Mouse (Mus musculus) CH12.LX (cell line): ENCODE data around the gene Golph3. TPM values are rescaled to one million over a fixed set of nuclear protein-coding genes. Genes with fewer than 3 reads are reported as not detected.

ENCODE experiments used
- DNase-seq: peaks from one replicate; pipeline ENCODE4 v3.0.0-alpha.2; 2013; ENCODE audit errors: extremely low read depth
- H3K27ac ChIP-seq: 2 replicates; pipeline ENCODE4 v1.5.1; 2012; ENCODE audit warnings: low read depth, mild to moderate bottlenecking, control low read depth, moderate library complexity; ENCODE audit not compliant: insufficient read depth
- H3K27me3 ChIP-seq: replicated peaks from 2 replicates; pipeline ENCODE3; 2012; ENCODE audit warnings: inconsistent platforms
- H3K36me3 ChIP-seq, 2 experiments: replicated peaks in 1 of 2; 2 replicates each; pipeline versions ENCODE3 to v1.6.1; 2012; ENCODE audit warnings: inconsistent platforms in 1 of 2, low read length in 1 of 2, mild to moderate bottlenecking in 1 of 2, mixed read lengths in 1 of 2, moderate library complexity in 1 of 2; ENCODE audit not compliant: control insufficient read depth in 1 of 2, insufficient read depth in 1 of 2
- H3K4me1 ChIP-seq, 2 experiments: 2 replicates each; pipeline ENCODE4 v1.6.1; 2012; ENCODE audit warnings: inconsistent platforms in 1 of 2, moderate library complexity in 1 of 2; ENCODE audit not compliant: insufficient read depth in 2 of 2, control insufficient read depth in 1 of 2
- H3K4me2 ChIP-seq: 2 replicates; pipeline ENCODE4 v1.6.1; 2012; ENCODE audit warnings: low read depth, mild to moderate bottlenecking, control low read depth; ENCODE audit not compliant: poor library complexity, insufficient read depth, severe bottlenecking
- H3K4me3 ChIP-seq, 3 experiments: fragments of 150-350 bp in 1 of 3; sonication (generic) in 1 of 3; replicated peaks in 1 of 3; 2 replicates each; pipeline versions ENCODE3 to v1.5.1; 2011 to 2012; ENCODE audit warnings: low read depth in 2 of 3, low read length in 2 of 3, mild to moderate bottlenecking in 2 of 3, moderate library complexity in 2 of 3, control low read depth in 1 of 3, improper control_type of control experiment in 1 of 3, inconsistent platforms in 1 of 3, mixed read lengths in 1 of 3; ENCODE audit not compliant: poor library complexity in 1 of 3
- H3K79me2 ChIP-seq: replicated peaks from 2 replicates; pipeline ENCODE4 v1.6.1; 2012; ENCODE audit warnings: mild to moderate bottlenecking, moderate library complexity; ENCODE audit not compliant: control insufficient read depth, poor library complexity, insufficient read depth, severe bottlenecking; ENCODE audit errors: extremely low read depth
- H3K9ac ChIP-seq: 2 replicates; pipeline ENCODE4 v1.6.1; 2012; ENCODE audit warnings: low read depth, mild to moderate bottlenecking, control low read depth, moderate library complexity; ENCODE audit not compliant: insufficient read depth
- H3K9me3 ChIP-seq: replicated peaks from 2 replicates; pipeline ENCODE3; 2012; ENCODE audit warnings: low read length, inconsistent platforms, mixed read lengths
- CTCF ChIP-seq, 2 experiments: IDR thresholded peaks in 1 of 2; conservative IDR thresholded peaks in 1 of 2; 2 replicates each; pipeline ENCODE4 v1.5.1; 2011 to 2012; ENCODE audit warnings: low read depth in 2 of 2, low read length in 2 of 2, improper control_type of control experiment in 1 of 2, inconsistent platforms in 1 of 2, mild to moderate bottlenecking in 1 of 2, moderate library complexity in 1 of 2
- E2F4 ChIP-seq: IDR thresholded peaks from 2 replicates; pipeline ENCODE4 v1.6.1; 2011; ENCODE audit warnings: low read depth, low read length, improper control_type of control experiment; ENCODE audit not compliant: insufficient replicate concordance
- EP300 ChIP-seq: IDR thresholded peaks from 2 replicates; pipeline ENCODE4 v1.6.1; 2011; ENCODE audit warnings: low read length, improper control_type of control experiment
- ETS1 ChIP-seq: conservative IDR thresholded peaks from 2 replicates; pipeline ENCODE4 v1.6.1; 2012; ENCODE audit warnings: low read depth, mild to moderate bottlenecking, inconsistent platforms, low read length, improper control_type of control experiment, moderate library complexity
- GABPA ChIP-seq: IDR thresholded peaks from 2 replicates; pipeline ENCODE4 v1.6.1; 2012; ENCODE audit warnings: low read depth, low read length, improper control_type of control experiment, inconsistent platforms; ENCODE audit not compliant: insufficient replicate concordance
- HCFC1 ChIP-seq: IDR thresholded peaks from 2 replicates; pipeline ENCODE4 v1.6.1; 2012; ENCODE audit warnings: low read depth, mild to moderate bottlenecking, inconsistent platforms, low read length, improper control_type of control experiment
- IRF4 ChIP-seq: IDR thresholded peaks from 2 replicates; pipeline ENCODE4 v1.6.1; 2014; ENCODE audit warnings: low read depth, mild to moderate bottlenecking, inconsistent platforms, low read length, improper control_type of control experiment
- MAFK ChIP-seq: IDR thresholded peaks from 2 replicates; pipeline ENCODE4 v1.6.1; 2011; ENCODE audit warnings: low read length, improper control_type of control experiment; ENCODE audit not compliant: insufficient replicate concordance
- MAZ ChIP-seq: IDR thresholded peaks from 2 replicates; pipeline ENCODE4 v1.6.1; 2012; ENCODE audit warnings: low read depth, mild to moderate bottlenecking, inconsistent platforms, low read length, improper control_type of control experiment, moderate library complexity
- MYC ChIP-seq: IDR thresholded peaks from 2 replicates; pipeline ENCODE4 v1.6.1; 2011; ENCODE audit warnings: low read depth, mild to moderate bottlenecking, improper control_type of control experiment, low read length
- POLR2A ChIP-seq: IDR thresholded peaks from 2 replicates; pipeline ENCODE4 v1.6.1; 2011; ENCODE audit warnings: low read depth, mild to moderate bottlenecking, improper control_type of control experiment, low read length
- RAD21 ChIP-seq: IDR thresholded peaks from 2 replicates; pipeline ENCODE4 v1.6.1; 2011; ENCODE audit warnings: low read depth, mild to moderate bottlenecking, low read length, improper control_type of control experiment, moderate library complexity
- RCOR1 ChIP-seq: conservative IDR thresholded peaks from 2 replicates; pipeline ENCODE4 v1.6.1; 2012; ENCODE audit warnings: low read depth, mild to moderate bottlenecking, inconsistent platforms, low read length, improper control_type of control experiment
- SIN3A ChIP-seq: IDR thresholded peaks from 2 replicates; pipeline ENCODE4 v1.6.1; 2012; ENCODE audit warnings: low read length, improper control_type of control experiment, inconsistent platforms
- TBP ChIP-seq: conservative IDR thresholded peaks from 2 replicates; pipeline ENCODE4 v1.6.1; 2011; ENCODE audit warnings: low read depth, low read length, improper control_type of control experiment
- TCF12 ChIP-seq: IDR thresholded peaks from 2 replicates; pipeline ENCODE4 v1.6.1; 2014; ENCODE audit warnings: low read depth, mild to moderate bottlenecking, inconsistent platforms, low read length, improper control_type of control experiment
- USF1 ChIP-seq: IDR thresholded peaks from 2 replicates; pipeline ENCODE4 v1.6.1; 2014; ENCODE audit warnings: low read depth, mild to moderate bottlenecking, inconsistent platforms, low read length, improper control_type of control experiment
- USF2 ChIP-seq: conservative IDR thresholded peaks from 2 replicates; pipeline ENCODE4 v1.6.1; 2011; ENCODE audit warnings: low read depth, low read length, improper control_type of control experiment
- ZKSCAN1 ChIP-seq: IDR thresholded peaks from 2 replicates; pipeline ENCODE4 v1.6.1; 2012; ENCODE audit warnings: low read depth, inconsistent platforms, low read length, improper control_type of control experiment, borderline replicate concordance
- ZNF384 ChIP-seq: IDR thresholded peaks from 2 replicates; pipeline ENCODE4 v1.6.1; 2012; ENCODE audit warnings: low read depth, low read length, improper control_type of control experiment, inconsistent platforms
- dilution Hi-C: fragments of 300-500 bp; cut with MboI; formaldehyde crosslinking; loops from 2 replicates; pipeline ENCODE4 v1.14.3; 2020; ENCODE audit warnings: low sequenced_read_pairs; ENCODE audit not compliant: extremely low pct_unique_long_range_greater_than_20kb, extremely low pct_ligation_motif_present
- in situ Hi-C: fragments of 300-500 bp; cut with MboI; formaldehyde crosslinking; loops from 3 replicates; pipeline ENCODE4 v1.14.3; 2019; ENCODE audit warnings: low sequenced_read_pairs, low pct_ligation_motif_present, low pct_unique_long_range_greater_than_20kb, mixed read lengths
- polyA plus RNA-seq: library from polyadenylated mRNA; unstranded; fragments of >175 nt; gene quantifications from 2 replicates; pipeline ENCODE4 v1.2.1, GENCODE M21; 2012; ENCODE audit warnings: low read depth; ENCODE audit not compliant: insufficient read length
- total RNA-seq, 2 experiments: library from RNA; depleted of rRNA; stranded (reverse); fragments of 300-350 nt in 1 of 2; fragments of >200 nt in 1 of 2; gene quantifications; 2 replicates each; pipeline ENCODE4 v1.2.3; 2012 to 2014

The Golph3 gene
- total and polyA plus RNA-seq, 3 experiments = 67.2 to 208 (median 97.2) TPM

DNA sequence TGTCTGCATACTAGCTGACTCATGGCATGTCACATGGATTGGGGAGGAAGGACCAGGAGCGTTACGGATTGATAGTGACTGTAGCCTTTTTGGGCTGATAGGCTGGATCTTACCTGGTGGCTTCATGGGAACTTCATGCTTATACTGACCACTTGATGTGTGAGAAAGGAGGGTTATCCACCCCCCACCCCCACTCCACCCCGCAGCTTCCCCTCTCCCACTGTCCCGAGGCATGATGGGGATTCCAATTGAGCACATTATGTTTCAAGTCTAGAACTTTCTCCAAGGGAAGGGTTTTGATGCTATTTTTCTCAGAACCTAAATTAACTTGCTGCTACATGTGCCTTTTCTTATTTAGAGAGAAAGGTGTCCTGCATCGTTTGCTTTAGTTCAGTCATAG lies 37.1 kb downstream of the Golph3 start:
- in situ Hi-C loops (no loop called here), dilution Hi-C loops (no loop called here)
- H3K36me3 ChIP-seq = peaks cover 19 to 69% of the 10 kb centered on the region in 2 experiments

DNA sequence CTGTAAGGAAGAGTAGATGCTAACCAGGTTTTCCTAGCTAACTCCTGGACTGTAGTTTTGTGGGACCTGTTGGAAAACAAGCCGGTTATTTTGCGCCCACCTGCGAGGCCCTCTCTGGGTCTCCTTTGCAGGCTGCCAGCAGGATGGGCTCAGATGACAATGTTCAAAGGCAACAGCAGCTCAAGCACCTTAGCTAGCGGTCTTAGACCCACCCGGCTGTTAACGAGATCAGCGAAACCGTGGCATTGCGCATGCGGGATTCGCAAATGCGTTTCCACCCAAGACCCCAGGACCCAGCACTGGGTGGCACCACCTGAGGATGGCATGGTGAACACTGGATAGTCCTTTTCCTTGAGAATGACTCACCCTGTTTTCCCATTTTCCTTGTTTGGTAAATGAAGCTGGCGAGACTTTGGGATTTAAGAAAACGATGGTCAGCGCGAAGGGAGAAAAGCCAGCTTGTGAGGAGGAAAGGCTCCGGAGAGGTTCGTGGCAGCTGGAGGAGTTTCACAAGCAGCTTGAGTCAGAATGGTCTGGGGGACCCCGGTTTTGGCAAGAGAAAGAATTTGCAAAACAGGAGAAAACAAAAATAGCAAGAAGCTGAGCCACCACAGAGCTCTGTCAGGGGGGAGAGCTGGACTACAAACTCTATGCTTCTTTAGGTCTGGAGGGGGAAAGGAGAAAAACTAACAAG lies 39.4 kb downstream of the Golph3 start:
- Histone ChIP-seq H3K9ac (no peak overlapping the region), H3K36me3 (peaks cover 8 to 49% of the 10 kb centered on the region in 2 experiments), H3K4me3 (no peak overlapping the region), H3K27me3 (no peaks in the 10 kb centered on the region), H3K4me2 (no peak overlapping the region), H3K9me3 (no peaks in the 10 kb centered on the region), H3K79me2 (no peaks in the 10 kb centered on the region), H3K4me1 (no peaks in the 10 kb centered on the region), H3K27ac (no peak overlapping the region)
- no peak for TF ChIP-seq ZKSCAN1
- no peak for TF ChIP-seq SIN3A
- TF ChIP-seq MYC = no peak
- TF ChIP-seq ETS1 = no peak
- no peak for TF ChIP-seq CTCF (conservative IDR thresholded peaks at IDR 0.05 in 1 of 2, IDR thresholded peaks at IDR 0.05 in 1 of 2; ENCODE audit: low read depth in 2 of 2, low read length in 2 of 2)
- no peak for TF ChIP-seq RAD21
- no peak for TF ChIP-seq USF1
- TF ChIP-seq EP300 = no peak
- no peak for TF ChIP-seq ZNF384
- no peak for TF ChIP-seq HCFC1
- TF ChIP-seq TBP = no peak
- dilution Hi-C loops = no loop called here
- in situ Hi-C loops = loop anchor here (10.0 kb wide), 1 partner anchor 166 kb away; no protein-coding TSS in a partner anchor
- DNase-seq = no peak

More for the DNA sequence above, 37.1 kb downstream of the Golph3 start:
- no peak overlapping the region for H3K4me3 ChIP-seq
- no peak overlapping the region for H3K4me2 ChIP-seq
- H3K4me1 ChIP-seq = no peaks in the 10 kb centered on the region
- H3K27me3 ChIP-seq = no peaks in the 10 kb centered on the region
- no peak for DNase-seq
- TF ChIP-seq E2F4 (no peak), TCF12 (no peak), USF2 (no peak), HCFC1 (no peak), USF1 (no peak), POLR2A (no peak), GABPA (no peak), RCOR1 (no peak), MAZ (no peak), IRF4 (no peak), MAFK (no peak)
- no peaks in the 10 kb centered on the region for H3K79me2 ChIP-seq
- H3K27ac ChIP-seq = no peak overlapping the region
- H3K9ac ChIP-seq = no peak overlapping the region
- no peaks in the 10 kb centered on the region for H3K9me3 ChIP-seq
